Mouse (Mus musculus): ENCODE data around the gene Hexim1.

GRCm38 (mm10) chr11:103113771-103114170 is 2.3 kb upstream of the Hexim1 start:
- TF ChIP-seq CTCF (IDR thresholded peaks at IDR 0.05; ENCODE audit: borderline replicate concordance, insufficient read depth, low read depth, low read length) (no peak), POLR2A (IDR thresholded peaks at IDR 0.05; ENCODE audit: borderline replicate concordance, insufficient read depth, low read length) (no peak)

All from cerebellum, adult 2 months (tissue).